Mouse (Mus musculus): ENCODE measurements around the gene Apbb2.

Apbb2 gene

GRCm38 (mm10) chr5:66602287-66602820 lies 16.2 kb downstream of the Apbb2 start:
- DNase-seq (ENCODE audit: low spot score in 2 of 2), result no peak

- no peak for DNase-seq (ENCODE audit: low spot score in 2 of 2)
Measured at GRCm38 (mm10) chr5:66600415-66600814, 18.2 kb downstream of the Apbb2 start.

- DNase-seq (ENCODE audit: low spot score in 2 of 2), result no peak
Measured at GRCm38 (mm10) chr5:66599888-66600287, 18.7 kb downstream of the Apbb2 start.

GRCm38 (mm10) chr5:66596296-66596695 lies 22.3 kb downstream of the Apbb2 start:
- DNase-seq (ENCODE audit: low spot score in 2 of 2), result no peak

- no peak for DNase-seq (ENCODE audit: low spot score in 2 of 2)
Measured at GRCm38 (mm10) chr5:66594881-66595280, 23.7 kb downstream of the Apbb2 start.

- DNase-seq (ENCODE audit: low spot score in 2 of 2), result no peak
Measured at GRCm38 (mm10) chr5:66586236-66586745, 32.3 kb downstream of the Apbb2 start.

GRCm38 (mm10) chr5:66583019-66583406 lies 35.6 kb downstream of the Apbb2 start:
- DNase-seq (ENCODE audit: low spot score in 2 of 2), result no peak

- no peak for DNase-seq (ENCODE audit: low spot score in 2 of 2)
Measured at GRCm38 (mm10) chr5:66582281-66583018, 36.1 kb downstream of the Apbb2 start.

- no peak for DNase-seq (ENCODE audit: low spot score in 2 of 2)
Measured at GRCm38 (mm10) chr5:66579066-66579465, 39.5 kb downstream of the Apbb2 start.

- DNase-seq (ENCODE audit: low spot score in 2 of 2), result no peak
Measured at GRCm38 (mm10) chr5:66576299-66576698, 42.3 kb downstream of the Apbb2 start.

GRCm38 (mm10) chr5:66575148-66575547 lies 43.4 kb downstream of the Apbb2 start:
- no peak for DNase-seq (ENCODE audit: low spot score in 2 of 2)

- no peak for DNase-seq (ENCODE audit: low spot score in 2 of 2)
Measured at GRCm38 (mm10) chr5:66573266-66573665, 45.3 kb downstream of the Apbb2 start.

- DNase-seq (ENCODE audit: low spot score in 2 of 2), result no peak
Measured at GRCm38 (mm10) chr5:66572086-66572855, 46.3 kb downstream of the Apbb2 start.

- DNase-seq (ENCODE audit: low spot score in 2 of 2), result no peak
Measured at GRCm38 (mm10) chr5:66570709-66571108, 47.9 kb downstream of the Apbb2 start.

GRCm38 (mm10) chr5:66569141-66569801 lies 49.3 kb downstream of the Apbb2 start:
- DNase-seq (ENCODE audit: low spot score in 2 of 2), result no peak

GRCm38 (mm10) chr5:66568002-66568401 lies 50.6 kb downstream of the Apbb2 start:
- no peak for DNase-seq (ENCODE audit: low spot score in 2 of 2)

- DNase-seq (ENCODE audit: low spot score in 2 of 2), result no peak
Measured at GRCm38 (mm10) chr5:66567424-66567823, 51.2 kb downstream of the Apbb2 start.

GRCm38 (mm10) chr5:66559591-66560175 lies 58.9 kb downstream of the Apbb2 start:
- no peak for DNase-seq (ENCODE audit: low spot score in 2 of 2)

- DNase-seq (ENCODE audit: low spot score in 2 of 2), result no peak
Measured at GRCm38 (mm10) chr5:66558094-66558493, 60.5 kb downstream of the Apbb2 start.

GRCm38 (mm10) chr5:66553933-66554332 lies 64.7 kb downstream of the Apbb2 start:
- no peak for DNase-seq (ENCODE audit: low spot score in 2 of 2)

- DNase-seq (ENCODE audit: low spot score in 2 of 2), result no peak
Measured at GRCm38 (mm10) chr5:66552246-66552645, 66.3 kb downstream of the Apbb2 start.

GRCm38 (mm10) chr5:66550292-66550691 lies 68.3 kb downstream of the Apbb2 start:
- no peak for DNase-seq (ENCODE audit: low spot score in 2 of 2)
